Mouse (Mus musculus) duodenum, adult 2 months (tissue): ENCODE measurements around the gene Slitrk6. TPM values are rescaled to one million over a fixed set of nuclear protein-coding genes. Genes with fewer than 3 reads are reported as not detected.

Experiments
- polyA plus RNA-seq: library from polyadenylated mRNA; depleted of rRNA; stranded (reverse); fragments of >200 nt; gene quantifications from 2 replicates; pipeline ENCODE4 v1.2.3, GENCODE M21; 2012; ENCODE audit warnings: low replicate concordance; rRNA removed

The Slitrk6 gene
- 0.11 and 0.20 TPM in 2 replicates for polyA plus RNA-seq

GRCm38 (mm10) chr14:110754484-110755307 is at the start of gene Slitrk6:
TSS of gene Slitrk6 (minus strand) at chr14:110755149.

